Mouse (Mus musculus) myocyte (in vitro differentiated cells): ENCODE measurements around the gene C5ar2.

Experiments used
- E2F4 ChIP-seq: IDR thresholded peaks from one replicate; pipeline ENCODE4 v1.6.1; 2011; ENCODE audit warnings: mild to moderate bottlenecking, control low read depth, moderate library complexity; ENCODE audit not compliant: insufficient read depth
- POLR2A ChIP-seq: IDR thresholded peaks from one replicate; pipeline ENCODE4 v1.6.1; 2011; ENCODE audit warnings: low read depth, mild to moderate bottlenecking, control low read depth, moderate library complexity; ENCODE audit not compliant: insufficient read length

GRCm38 (mm10) chr7:16273081-16273765 is 29.3 kb upstream of the C5ar2 start, which contains the start of gene Inafm1:
- TF ChIP-seq E2F4, result no peak
- TF ChIP-seq POLR2A, result peak; percentile 34
